Mouse (Mus musculus) Muller cell, postnatal 12 days (primary cell): Measurements from ENCODE around the gene Heg1.

Experiments
- DNase-seq: peaks from one replicate; pipeline ENCODE4 v3.0.0-alpha.2; 2015; ENCODE audit errors: inconsistent ontology term

Heg1 gene

GRCm38 (mm10) chr16:33769848-33770247 lies 85.7 kb downstream of the Heg1 start:
- DNase-seq, result no peak

- DNase-seq, result no peak
These were observed 86.7 kb downstream of the Heg1 start for GRCm38 (mm10) chr16:33770778-33771454.

GRCm38 (mm10) chr16:33772809-33773208 lies 88.6 kb downstream of the Heg1 start:
- no peak for DNase-seq

GRCm38 (mm10) chr16:33774972-33775371 lies 90.8 kb downstream of the Heg1 start:
- DNase-seq, result no peak

GRCm38 (mm10) chr16:33775733-33776335 lies 91.7 kb downstream of the Heg1 start:
- no peak for DNase-seq

DNA sequence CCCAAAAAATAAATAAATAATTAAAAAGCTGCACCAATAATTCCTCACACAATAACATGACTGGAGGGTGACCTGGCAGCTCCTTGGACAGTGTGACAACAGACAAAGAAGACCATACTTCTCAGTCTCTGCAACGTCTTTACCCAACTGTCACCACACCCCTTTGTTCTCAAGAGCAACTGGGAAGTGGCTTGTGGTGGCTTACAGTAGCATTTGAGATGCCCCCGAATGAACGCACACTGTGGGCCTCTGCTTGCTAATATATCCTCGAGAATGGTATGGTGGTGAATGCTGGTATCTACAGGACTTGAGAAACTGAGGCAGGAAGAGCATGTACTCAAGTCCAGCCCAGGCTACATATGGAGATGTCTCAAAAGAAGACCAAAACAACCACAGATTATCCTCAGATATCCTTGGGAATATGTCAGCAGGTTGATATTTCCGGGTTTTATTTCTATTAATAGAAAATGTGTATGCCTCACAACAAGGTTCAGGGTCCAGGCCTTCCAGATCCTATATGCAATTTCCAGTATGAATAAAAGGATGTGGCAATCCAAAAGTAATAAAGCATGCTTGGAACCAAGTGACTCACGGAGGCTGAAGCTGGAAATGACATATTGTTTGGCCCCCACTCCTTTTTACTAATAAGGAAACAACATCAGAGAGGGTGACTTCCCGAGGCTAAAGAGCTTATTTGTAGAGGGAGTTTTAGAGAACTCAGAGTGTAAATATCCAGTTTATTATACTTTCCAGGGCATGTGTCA lies 92.8 kb downstream of the Heg1 start:
- no peak for DNase-seq

GRCm38 (mm10) chr16:33777607-33778006 lies 93.4 kb downstream of the Heg1 start:
- no peak for DNase-seq

DNA sequence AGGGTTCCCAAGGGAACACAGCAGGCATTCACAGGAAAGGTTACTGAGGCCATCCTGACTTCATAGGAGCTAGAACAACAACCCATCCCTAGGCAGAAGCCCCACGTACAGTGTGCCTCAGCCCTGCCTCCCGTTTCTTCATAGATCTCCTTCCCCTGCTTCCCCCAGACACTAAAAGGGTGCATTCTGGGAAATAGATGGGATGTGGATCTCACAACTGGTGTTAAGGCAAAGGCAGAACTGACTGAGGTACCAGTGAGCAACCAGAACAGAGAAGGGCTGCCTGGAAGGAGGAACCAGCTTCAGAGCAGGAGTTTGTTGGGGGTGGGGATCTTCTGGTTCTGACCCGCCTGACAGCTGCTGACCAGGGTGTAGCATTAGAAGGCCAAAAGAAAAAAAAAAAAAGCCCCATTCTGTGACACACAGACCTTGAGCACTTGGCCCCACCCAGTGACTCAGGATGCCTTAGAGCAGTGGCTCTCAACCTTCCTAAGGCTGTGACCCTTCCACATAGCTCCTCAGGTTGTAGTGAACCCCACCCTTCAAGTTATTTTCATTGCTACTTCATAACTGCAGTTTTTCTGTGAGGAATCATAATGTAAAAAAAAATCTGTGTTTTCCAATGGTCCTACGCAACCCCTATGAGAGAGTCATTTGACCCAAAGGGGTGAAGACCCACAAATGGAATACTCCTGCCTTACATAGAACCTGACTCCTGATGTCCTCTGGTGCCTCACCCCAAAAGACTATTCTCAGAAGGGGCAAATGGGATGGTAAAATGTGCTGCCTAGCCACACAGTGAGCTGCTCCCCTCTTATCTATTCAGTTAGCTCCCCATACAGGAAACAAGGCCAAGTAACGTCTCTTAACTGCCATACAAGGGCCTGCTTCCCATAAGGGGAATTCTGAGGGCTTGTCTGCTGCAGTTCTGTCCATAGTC lies 97.9 kb downstream of the Heg1 start:
- DNase-seq, result no peak

GRCm38 (mm10) chr16:33782729-33783091 lies 98.5 kb downstream of the Heg1 start:
- DNase-seq, result no peak

GRCm38 (mm10) chr16:33784547-33784946 lies 100.4 kb downstream of the Heg1 start:
- DNase-seq, result no peak

DNA sequence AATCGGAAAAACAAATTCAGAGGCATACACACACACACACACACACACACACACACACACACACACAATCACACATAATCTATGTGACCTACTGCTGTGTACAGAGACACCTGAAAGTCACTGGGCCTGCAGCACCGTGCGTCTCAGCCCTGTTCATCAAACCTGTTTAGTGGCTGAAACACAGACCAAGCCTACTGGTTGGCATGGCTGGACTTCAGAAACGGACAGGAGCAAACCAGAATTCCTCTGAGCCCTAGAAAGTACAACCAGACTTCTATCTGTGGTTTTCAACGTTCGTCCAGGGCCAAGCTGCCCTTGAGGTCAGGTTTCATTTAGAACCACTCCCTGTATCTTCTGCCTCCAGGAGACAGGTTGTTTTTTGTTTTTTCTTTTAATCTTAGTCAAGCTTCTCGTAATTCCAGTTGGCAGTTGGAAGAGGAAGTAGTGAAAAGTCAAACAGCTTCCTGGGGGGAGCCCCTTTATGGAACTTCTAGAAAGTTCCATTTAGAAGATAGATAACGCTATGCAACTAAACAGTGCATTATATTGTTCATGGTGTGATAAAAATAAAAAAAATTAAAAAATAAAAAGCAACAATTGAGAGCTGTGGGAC lies 101.0 kb downstream of the Heg1 start:
- no peak for DNase-seq

DNA sequence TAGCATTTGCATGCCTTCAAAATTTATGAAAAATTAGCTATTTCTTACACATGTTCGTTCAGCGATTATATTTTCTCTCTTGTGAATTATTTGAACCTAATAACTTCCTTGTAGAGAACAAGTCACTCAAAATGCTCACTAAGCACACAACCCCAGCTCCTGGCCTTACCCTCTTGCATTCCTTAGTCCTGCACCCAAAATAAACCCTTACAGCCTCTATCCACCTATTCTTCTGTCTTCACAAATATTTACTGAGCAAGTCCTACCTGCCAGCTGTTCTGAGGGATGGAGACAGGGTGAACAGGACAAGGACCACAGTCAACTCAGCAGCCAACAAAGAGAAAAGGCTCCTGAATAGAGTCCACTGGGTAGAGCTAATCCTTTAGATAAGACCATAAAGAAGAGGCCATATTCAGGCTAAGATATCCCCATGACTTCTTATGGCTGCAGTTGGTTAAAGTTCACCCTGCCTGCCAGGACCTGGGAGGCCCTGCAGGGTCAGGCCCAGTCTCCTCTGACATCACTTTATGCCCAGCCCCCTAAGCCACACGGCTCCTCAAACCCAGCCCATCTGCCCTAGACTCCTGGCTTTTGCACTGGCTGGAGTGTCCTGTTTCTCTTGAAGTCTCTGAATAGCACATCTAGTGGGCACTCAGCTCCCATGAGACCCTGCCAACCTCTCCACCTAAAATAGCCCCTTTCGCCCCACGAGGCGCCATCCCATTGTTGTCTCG lies 102.7 kb downstream of the Heg1 start:
- no peak for DNase-seq

DNA sequence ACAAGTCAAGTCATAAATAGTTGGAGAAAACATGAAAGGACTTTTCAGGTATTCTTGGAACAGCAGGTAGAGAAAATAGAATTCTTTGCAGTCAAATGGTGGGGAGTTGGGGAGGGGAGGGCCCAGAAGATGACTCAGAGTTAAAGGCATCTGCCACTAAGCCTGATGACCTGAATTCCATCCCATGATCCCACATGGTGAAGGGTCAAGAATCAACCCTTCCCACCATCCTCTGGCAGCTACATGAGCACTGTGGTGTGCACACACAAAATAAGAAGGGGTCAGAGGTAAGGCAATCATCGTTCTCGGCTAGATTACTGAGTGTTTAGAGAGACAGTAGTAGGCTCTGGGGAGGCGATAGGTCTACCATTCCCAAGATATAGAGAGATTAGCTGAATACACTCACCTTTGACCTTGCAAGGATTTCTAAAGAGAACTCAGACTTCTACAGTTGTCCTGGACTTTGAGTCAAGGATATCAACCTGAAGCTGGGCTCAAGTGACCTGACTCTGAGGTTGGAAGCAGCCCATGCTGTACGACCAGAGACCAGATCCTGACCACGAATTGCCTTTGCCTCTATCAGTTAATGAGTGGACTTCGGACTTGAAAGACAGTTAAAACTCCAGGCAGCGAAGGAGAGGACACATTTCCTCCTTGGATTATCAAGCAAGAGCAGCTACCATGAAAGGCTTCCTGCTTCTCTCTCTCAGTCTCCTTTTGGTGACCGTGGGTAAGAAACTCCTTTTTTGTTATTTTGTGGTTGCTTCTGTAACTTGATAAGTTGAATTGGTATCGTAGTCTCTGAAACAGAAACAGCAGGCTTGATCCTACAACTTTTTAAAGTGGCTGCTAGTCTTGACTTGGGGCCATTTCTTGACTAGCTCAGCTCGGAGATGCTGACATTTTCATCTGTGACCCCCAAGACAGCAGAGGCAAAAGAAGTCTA lies 109.9 kb downstream of the Heg1 start, which contains the start of gene Muc13:
Muc13 (plus strand) TSS at position 192 of the 946 bp plus-strand sequence.
- DNase-seq, result no peak

DNA sequence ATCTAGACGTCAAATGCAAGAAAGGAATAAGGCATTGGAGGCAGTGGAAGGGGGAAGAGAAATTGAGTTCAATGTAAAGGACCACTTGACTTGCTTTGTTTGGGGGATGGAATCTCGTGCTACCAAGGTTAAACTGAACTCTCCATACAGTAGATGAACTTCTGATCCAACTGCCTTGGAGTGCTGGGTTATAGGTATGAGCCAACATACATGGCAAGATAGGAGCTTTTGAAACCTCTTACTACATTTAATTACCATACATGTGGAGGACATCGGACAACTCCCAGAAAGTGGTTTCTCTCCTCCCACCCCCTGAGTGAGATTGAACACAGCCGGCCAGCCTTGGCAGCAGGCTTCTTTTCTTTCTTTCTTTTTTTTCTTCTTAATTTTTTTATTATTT lies 110.9 kb downstream of the Heg1 start:
- DNase-seq, result no peak

DNA sequence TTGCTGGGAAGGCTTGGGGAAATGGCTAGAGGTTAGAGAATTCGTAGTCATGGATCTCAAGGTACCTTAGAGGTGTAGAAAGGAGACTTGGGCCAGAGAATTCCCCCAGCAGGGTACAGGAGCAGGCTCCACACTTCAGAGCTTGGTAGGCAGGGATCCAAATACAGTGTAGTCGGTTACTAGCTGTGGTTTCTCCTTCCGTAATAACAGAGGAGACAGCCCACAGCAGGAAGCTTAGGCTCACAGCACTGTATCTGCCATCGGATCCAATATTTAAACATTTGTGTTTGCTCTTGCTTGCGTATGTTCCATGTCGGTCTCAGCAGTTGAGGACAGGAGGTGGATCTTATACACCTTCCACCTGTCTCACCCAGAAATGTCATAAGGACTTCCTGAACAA lies 111.7 kb downstream of the Heg1 start:
- DNase-seq, result no peak

DNA sequence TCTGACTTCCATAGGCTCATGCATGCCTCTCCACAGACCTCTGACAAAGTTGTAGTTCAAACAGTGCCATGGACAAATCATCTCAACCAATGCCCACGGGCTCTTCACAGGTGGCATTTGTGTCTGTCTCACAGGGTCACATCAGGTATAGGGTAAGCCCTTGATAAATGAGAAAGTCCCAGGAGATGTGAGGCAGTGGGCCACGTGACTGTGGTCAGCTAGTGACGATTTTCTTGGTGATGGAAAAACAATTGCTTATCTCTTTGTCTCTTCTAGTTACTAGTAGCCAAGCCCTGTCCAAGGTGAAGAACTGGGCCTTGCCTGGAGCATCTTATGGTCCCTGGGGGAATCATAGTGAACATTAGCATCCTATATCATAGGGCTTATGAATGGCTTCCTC lies 112.6 kb downstream of the Heg1 start:
- DNase-seq, result no peak

GRCm38 (mm10) chr16:33797860-33798259 lies 113.7 kb downstream of the Heg1 start:
- DNase-seq, result no peak

GRCm38 (mm10) chr16:33810002-33810401 lies 125.8 kb downstream of the Heg1 start:
- DNase-seq, result no peak

DNA sequence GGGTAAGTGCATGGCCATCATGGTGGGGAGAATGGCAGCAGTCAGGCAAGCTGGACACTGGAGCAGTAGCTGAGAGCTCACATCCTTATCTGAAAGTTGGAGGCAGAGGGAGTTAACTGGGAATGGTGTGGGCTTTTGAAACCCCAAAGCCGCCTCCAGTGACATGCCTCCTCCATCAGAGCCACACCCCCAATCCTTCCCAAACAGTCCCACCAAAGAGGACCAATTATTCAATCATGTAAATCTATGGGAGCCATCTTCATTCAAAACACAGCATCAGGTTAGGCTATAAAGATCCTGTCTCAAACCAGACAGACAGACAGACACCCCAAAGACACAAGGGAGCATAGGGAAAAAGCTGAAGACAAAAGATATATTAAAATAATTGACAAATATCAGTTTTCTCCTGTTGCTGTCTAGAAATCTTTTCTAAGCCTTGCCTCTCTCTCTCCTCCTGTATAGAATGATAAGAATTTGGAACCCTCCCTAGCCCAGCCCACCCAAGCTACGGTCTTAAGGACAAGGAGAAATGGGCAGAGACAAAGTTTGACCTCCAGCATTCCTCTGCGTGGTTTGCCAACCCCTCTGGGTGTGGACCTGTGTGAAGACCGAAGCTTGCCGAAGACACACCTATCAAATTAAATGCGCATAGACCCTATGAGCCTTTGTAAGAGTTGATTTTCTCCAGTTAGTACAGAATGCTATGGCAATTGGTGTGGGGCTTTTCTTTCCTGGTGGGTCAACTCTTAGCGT lies 134.4 kb downstream of the Heg1 start:
- DNase-seq, result no peak
